Mouse (Mus musculus) C2C12 (cell line): ENCODE results near the gene Slc26a3.

Experiments used
- CEBPB ChIP-seq: IDR thresholded peaks from one replicate; pipeline ENCODE4 v1.6.1; 2011; ENCODE audit warnings: low read depth, mild to moderate bottlenecking, control low read depth, moderate library complexity
- CTCF ChIP-seq: IDR thresholded peaks from one replicate; pipeline ENCODE4 v1.5.1; 2011; ENCODE audit not compliant: control insufficient read depth, insufficient read depth, insufficient read length
- MAX ChIP-seq: IDR thresholded peaks from one replicate; pipeline ENCODE4 v1.6.1; 2011; ENCODE audit warnings: mild to moderate bottlenecking, control low read depth
- MYOG ChIP-seq: IDR thresholded peaks from one replicate; pipeline ENCODE4 v1.6.1; 2011; ENCODE audit not compliant: control insufficient read depth, insufficient read length; ENCODE audit errors: extremely low read depth

- no peak for TF ChIP-seq CTCF
- TF ChIP-seq MAX: no peak
- TF ChIP-seq MYOG: no peak
- TF ChIP-seq CEBPB: no peak
Observed at GRCm38 (mm10) chr12:31486431-31486830, 95.8 kb downstream of the Slc26a3 start.
